Mouse (Mus musculus): ENCODE results near the gene BC005537. TPM values are rescaled to one million over a fixed set of nuclear protein-coding genes. Genes with fewer than 3 reads are reported as not detected.

The BC005537 gene
- total and polyA plus RNA-seq, 2 experiments: 20.3 to 63.3 TPM

DNA sequence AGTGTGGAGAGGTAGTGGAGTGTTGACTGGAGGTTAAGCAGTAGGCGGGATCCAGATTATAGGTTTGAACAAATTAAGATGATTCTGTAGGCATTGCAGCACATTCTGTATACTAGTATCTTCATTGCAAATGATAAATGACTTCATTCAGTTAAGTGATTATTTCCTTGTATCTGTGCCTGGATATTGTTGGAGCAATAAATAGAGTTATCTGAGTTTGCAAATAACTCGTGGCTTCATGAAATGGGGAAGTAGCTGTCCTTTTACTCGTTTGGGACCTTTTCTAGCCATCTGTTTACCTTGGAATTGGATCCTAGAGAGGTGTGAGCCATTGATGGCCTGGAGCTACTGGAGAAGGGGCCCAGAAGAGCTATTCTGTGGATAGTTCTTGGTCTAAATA is 38.4 kb downstream of the BC005537 start:
- H3K79me2 ChIP-seq (ENCODE audit: control insufficient read depth, insufficient read depth, low read length): peaks cover 3% of the 10 kb centered on the region; the same call in 1 of the 2 replicates
- TF ChIP-seq CTCF (IDR thresholded peaks at IDR 0.05; ENCODE audit: low read depth, low read length): no peak
- TF ChIP-seq POLR2A (IDR thresholded peaks at IDR 0.05; ENCODE audit: extremely low read depth, insufficient read depth, low read length): no peak
- peaks cover 3% of the 10 kb centered on the region; the same call in 1 of the 2 replicates for H3K4me1 ChIP-seq (ENCODE audit: control insufficient read depth, insufficient read depth, low read length)
- H3K9ac ChIP-seq (ENCODE audit: low read depth, low read length): no peak overlapping the region
- no peak for DNase-seq (ENCODE audit: extremely low read depth, low read depth, low spot score)
- WGBS: 38% methylated on average over 3 of the region's 3 CpGs
- H3K4me3 ChIP-seq (ENCODE audit: insufficient read depth, low read depth, low read length): no peak overlapping the region
- peaks cover 28% of the 10 kb centered on the region for H3K36me3 ChIP-seq (ENCODE audit: control insufficient read depth, insufficient read depth, low read length)
- no peak overlapping the region for H3K27ac ChIP-seq (replicated peaks; ENCODE audit: insufficient read depth, low read depth, low read length)
- no peaks in the 10 kb centered on the region for H3K27me3 ChIP-seq (ENCODE audit: control insufficient read depth, insufficient read depth, low read length)

DNA sequence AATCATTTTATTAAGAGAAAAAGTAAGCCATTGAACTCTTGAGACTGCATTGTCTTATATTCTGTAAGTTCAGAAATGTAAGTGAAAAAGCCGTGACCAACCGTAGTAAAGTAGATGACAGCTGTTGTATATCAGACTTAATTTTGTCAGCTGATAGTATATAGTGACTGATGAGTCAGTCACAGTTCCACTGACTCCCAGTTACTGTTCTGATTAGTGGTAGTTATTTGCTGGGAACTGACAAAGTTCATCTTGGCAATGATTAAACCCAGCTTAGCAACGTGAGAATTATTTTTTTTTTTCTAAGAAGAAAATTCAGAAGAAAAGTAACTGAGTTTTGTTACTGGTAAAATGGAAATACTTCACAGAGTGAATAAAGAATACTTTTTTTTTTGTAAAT is 40.2 kb downstream of the BC005537 start:
- Histone ChIP-seq H3K27me3 (ENCODE audit: control insufficient read depth, insufficient read depth, low read length) (no peaks in the 10 kb centered on the region), H3K4me1 (ENCODE audit: control insufficient read depth, insufficient read depth, low read length) (peaks cover 3% of the 10 kb centered on the region; the same call in 1 of the 2 replicates), H3K9ac (ENCODE audit: low read depth, low read length) (no peak overlapping the region), H3K79me2 (ENCODE audit: control insufficient read depth, insufficient read depth, low read length) (no peaks in the 10 kb centered on the region; the same call in 1 of the 2 replicates), H3K4me3 (ENCODE audit: insufficient read depth, low read depth, low read length) (no peak overlapping the region), H3K27ac (replicated peaks; ENCODE audit: insufficient read depth, low read depth, low read length) (no peak overlapping the region), H3K36me3 (ENCODE audit: control insufficient read depth, insufficient read depth, low read length) (peaks cover 24% of the 10 kb centered on the region)
- no peak for DNase-seq (ENCODE audit: extremely low read depth, low read depth, low spot score)
- TF ChIP-seq POLR2A (IDR thresholded peaks at IDR 0.05; ENCODE audit: extremely low read depth, insufficient read depth, low read length): no peak
- TF ChIP-seq CTCF (IDR thresholded peaks at IDR 0.05; ENCODE audit: low read depth, low read length): no peak
- WGBS: 64% methylated on average over 3 of the region's 3 CpGs

DNA sequence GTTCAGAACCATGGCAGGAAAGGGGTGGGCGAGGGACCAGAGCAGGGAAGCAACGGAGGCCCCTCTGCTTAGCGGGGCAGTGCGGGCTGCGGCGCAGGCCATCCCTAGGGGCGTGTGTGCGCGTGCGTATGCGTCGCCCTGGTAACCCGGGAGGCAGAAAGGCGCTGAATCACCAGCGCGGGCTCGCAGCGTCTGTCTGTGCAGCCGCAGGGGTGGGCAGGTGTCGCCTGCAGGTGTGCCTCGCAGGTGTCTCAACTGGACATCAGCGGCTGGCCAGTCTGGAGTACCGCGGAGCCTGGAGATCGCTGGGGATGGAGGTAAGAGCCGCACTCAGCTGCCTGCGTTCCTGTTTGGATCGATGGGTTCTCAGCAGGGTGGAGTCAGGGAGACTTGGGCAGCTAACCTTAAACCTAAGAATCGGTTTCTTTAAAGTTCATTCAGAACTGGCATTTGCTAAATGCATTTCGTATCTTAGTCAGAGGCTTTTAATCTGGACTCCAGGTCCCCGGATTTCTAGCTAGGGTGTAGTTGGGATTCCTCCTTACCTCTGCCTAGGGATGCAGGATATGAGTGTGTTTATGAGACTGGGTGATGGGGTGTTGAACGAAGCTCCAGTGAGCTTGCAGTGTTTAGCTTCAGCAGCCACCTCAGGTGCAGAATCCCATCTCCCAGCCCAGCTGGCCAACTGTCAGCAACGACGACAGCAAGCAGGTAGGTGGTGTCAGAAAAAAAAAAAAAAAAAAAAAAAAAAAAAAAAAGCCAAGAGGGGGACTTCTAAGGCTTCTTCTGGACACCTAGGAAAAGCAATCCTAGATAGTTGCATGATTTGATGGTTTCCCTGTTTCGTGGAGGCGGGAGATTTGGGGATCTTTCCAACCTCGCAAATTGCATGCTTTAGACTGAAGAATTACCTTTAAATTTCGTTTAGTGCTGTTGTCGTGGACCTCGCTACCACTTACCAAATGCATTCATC is 43.8 kb downstream of the BC005537 start, which contains the start of gene D130043K22Rik:
Gene D130043K22Rik, plus strand, starts transcription at position 153 of the 973 bp plus-strand sequence.
- H3K36me3 ChIP-seq (ENCODE audit: control insufficient read depth, insufficient read depth, low read length): peaks cover 11% of the 10 kb centered on the region; the same call in 1 of the 2 replicates
- no peaks in the 10 kb centered on the region for H3K27me3 ChIP-seq (ENCODE audit: control insufficient read depth, insufficient read depth, low read length)
- H3K9ac ChIP-seq (ENCODE audit: low read depth, low read length): 0 out of 2 replicates have a peak within 1 kb of the TSS, but pooled peaks have one; percentile 26
- no peaks in the 10 kb centered on the region for H3K79me2 ChIP-seq (ENCODE audit: control insufficient read depth, insufficient read depth, low read length)
- TF ChIP-seq POLR2A (IDR thresholded peaks at IDR 0.05; ENCODE audit: extremely low read depth, insufficient read depth, low read length): no peak
- TF ChIP-seq CTCF (IDR thresholded peaks at IDR 0.05; ENCODE audit: low read depth, low read length): no peak
- H3K27ac ChIP-seq (replicated peaks; ENCODE audit: insufficient read depth, low read depth, low read length): no peak within 1 kb of the TSS
- peak within 1 kb of the TSS; percentile 55 for H3K4me3 ChIP-seq (ENCODE audit: insufficient read depth, low read depth, low read length)
- 19% methylated on average over 40 of the region's 40 CpGs for WGBS
- H3K4me1 ChIP-seq (ENCODE audit: control insufficient read depth, insufficient read depth, low read length): peaks cover 3% of the 10 kb centered on the region; the same call in 1 of the 2 replicates
- DNase-seq (ENCODE audit: extremely low read depth, low read depth, low spot score): no peak

DNA sequence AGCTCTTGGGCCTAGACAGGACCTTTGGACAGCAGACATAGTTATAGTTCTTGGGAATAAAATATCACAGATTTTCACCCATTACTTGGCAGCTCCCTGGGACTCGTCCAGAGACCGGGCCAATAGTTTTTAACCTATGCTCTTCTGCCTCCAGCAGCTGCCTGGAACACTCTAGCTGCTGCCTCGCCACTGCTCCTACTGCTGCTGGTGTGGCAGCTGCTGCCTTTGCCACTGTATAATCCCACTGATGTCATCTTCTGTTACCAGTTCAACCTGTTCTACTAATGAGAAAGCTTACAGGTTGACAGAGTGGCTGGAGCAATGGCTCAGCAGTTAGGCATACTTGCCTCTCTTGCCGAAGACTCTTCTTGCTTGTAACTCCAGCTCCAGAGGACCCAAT is 47.9 kb downstream of the BC005537 start:
- no peak overlapping the region for H3K9ac ChIP-seq (ENCODE audit: low read depth, low read length)
- no peak for DNase-seq (ENCODE audit: extremely low read depth, low read depth, low spot score)
- H3K4me1 ChIP-seq (ENCODE audit: control insufficient read depth, insufficient read depth, low read length): peaks cover 3% of the 10 kb centered on the region; the same call in 1 of the 2 replicates
- no peaks in the 10 kb centered on the region for H3K79me2 ChIP-seq (ENCODE audit: control insufficient read depth, insufficient read depth, low read length)
- no peak for TF ChIP-seq POLR2A (IDR thresholded peaks at IDR 0.05; ENCODE audit: extremely low read depth, insufficient read depth, low read length)
- no peak for TF ChIP-seq CTCF (IDR thresholded peaks at IDR 0.05; ENCODE audit: low read depth, low read length)
- 89% methylated on average over 4 of the region's 4 CpGs for WGBS
- no peaks in the 10 kb centered on the region for H3K36me3 ChIP-seq (ENCODE audit: control insufficient read depth, insufficient read depth, low read length)
- no peak overlapping the region for H3K27ac ChIP-seq (replicated peaks; ENCODE audit: insufficient read depth, low read depth, low read length)
- H3K4me3 ChIP-seq (ENCODE audit: insufficient read depth, low read depth, low read length): no peak overlapping the region
- no peaks in the 10 kb centered on the region for H3K27me3 ChIP-seq (ENCODE audit: control insufficient read depth, insufficient read depth, low read length)

DNA sequence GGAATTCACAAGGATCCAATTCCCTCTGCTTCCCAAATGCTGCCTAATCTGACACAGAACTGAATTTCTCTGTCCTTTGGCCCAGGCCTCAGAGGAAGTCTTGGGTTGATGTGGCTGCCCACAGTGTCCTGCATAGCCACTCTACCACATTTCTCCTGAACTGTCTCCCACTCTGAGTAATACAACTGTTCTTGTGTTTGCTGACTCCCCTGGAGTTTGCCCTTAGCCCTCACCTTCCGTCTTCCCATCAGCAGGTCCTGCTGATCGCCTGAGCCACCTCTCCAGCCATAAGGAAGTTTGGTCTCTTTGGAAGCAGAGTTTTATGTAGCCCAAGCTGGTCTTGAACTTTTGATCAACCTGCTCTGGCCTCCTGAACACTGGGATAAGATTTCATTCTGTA is 50.5 kb downstream of the BC005537 start:
- H3K4me1 ChIP-seq (ENCODE audit: control insufficient read depth, insufficient read depth, low read length): no peaks in the 10 kb centered on the region
- H3K9ac ChIP-seq (ENCODE audit: low read depth, low read length): no peak overlapping the region
- WGBS: 98% methylated on average over 2 of the region's 2 CpGs
- no peaks in the 10 kb centered on the region for H3K27me3 ChIP-seq (ENCODE audit: control insufficient read depth, insufficient read depth, low read length)
- no peak for DNase-seq (ENCODE audit: extremely low read depth, low read depth, low spot score)
- H3K27ac ChIP-seq (replicated peaks; ENCODE audit: insufficient read depth, low read depth, low read length): no peak overlapping the region
- no peaks in the 10 kb centered on the region for H3K79me2 ChIP-seq (ENCODE audit: control insufficient read depth, insufficient read depth, low read length)
- no peak for TF ChIP-seq POLR2A (IDR thresholded peaks at IDR 0.05; ENCODE audit: extremely low read depth, insufficient read depth, low read length)
- no peak for TF ChIP-seq CTCF (IDR thresholded peaks at IDR 0.05; ENCODE audit: low read depth, low read length)
- H3K36me3 ChIP-seq (ENCODE audit: control insufficient read depth, insufficient read depth, low read length): no peaks in the 10 kb centered on the region
- no peak overlapping the region for H3K4me3 ChIP-seq (ENCODE audit: insufficient read depth, low read depth, low read length)
